Mouse (Mus musculus) limb, embryonic 14.5 days (tissue): ENCODE data around the gene Spock1. TPM values are rescaled to one million over a fixed set of nuclear protein-coding genes. Genes with fewer than 3 reads are reported as not detected.
A peak's percentile ranks its signal among the peaks of the same experiment; 100 is the strongest.

Experiments used
- ATAC-seq: fragments of 200-750 bp; cut with Nextera tagmentation; 2 replicates; pipeline ENCODE4 v1.8.0; 2017; ENCODE audit warnings: low read depth, moderate number of reproducible peaks, moderate TSS enrichment; ENCODE audit not compliant: low FRiP score
- DNase-seq: peaks from one replicate; pipeline ENCODE4 v3.0.0-alpha.2; 2015; ENCODE audit warnings: low spot score
- H3K27ac ChIP-seq: fragments of 300-500 bp; sonication (generic); replicated peaks from 2 replicates; pipeline ENCODE4 v1.5.1; 2014; ENCODE audit warnings: low read depth, mild to moderate bottlenecking, low read length, moderate library complexity, mixed read lengths
- H3K27me3 ChIP-seq: fragments of 300-500 bp; sonication (generic); 2 replicates; pipeline ENCODE4 v1.6.1; 2014; ENCODE audit warnings: low read length, mixed read lengths; ENCODE audit not compliant: control insufficient read depth, insufficient read depth
- H3K36me3 ChIP-seq: fragments of 300-500 bp; sonication (generic); 2 replicates; pipeline ENCODE4 v1.6.1; 2014; ENCODE audit warnings: mild to moderate bottlenecking, low read length, moderate library complexity, mixed read lengths; ENCODE audit not compliant: control insufficient read depth, insufficient read depth
- H3K4me1 ChIP-seq: fragments of 300-500 bp; sonication (generic); 2 replicates; pipeline ENCODE4 v1.6.1; 2014; ENCODE audit warnings: antibody characterized with exemption, low read length, mixed read lengths; ENCODE audit not compliant: control insufficient read depth, insufficient read depth
- H3K4me2 ChIP-seq: fragments of 300-500 bp; sonication (generic); replicated peaks from 2 replicates; pipeline ENCODE4 v1.6.1; 2014; ENCODE audit warnings: low read depth, mild to moderate bottlenecking, low read length, moderate library complexity; ENCODE audit not compliant: severe bottlenecking
- H3K4me3 ChIP-seq: fragments of 300-500 bp; sonication (generic); replicated peaks from 2 replicates; pipeline ENCODE4 v1.5.1; 2014; ENCODE audit warnings: low read length
- H3K9ac ChIP-seq: fragments of 300-500 bp; sonication (generic); 2 replicates; pipeline ENCODE4 v1.6.1; 2014; ENCODE audit warnings: mild to moderate bottlenecking, low read depth, low read length, moderate library complexity; ENCODE audit not compliant: severe bottlenecking
- H3K9me3 ChIP-seq: fragments of 300-500 bp; sonication (generic); 2 replicates; pipeline ENCODE4 v1.6.1; 2016; ENCODE audit warnings: low read length; ENCODE audit not compliant: control insufficient read depth
- POLR2A ChIP-seq: fragments of 200-500 bp; IDR thresholded peaks from 2 replicates; pipeline ENCODE4 v1.8.0; 2012; ENCODE audit warnings: inconsistent platforms, mild to moderate bottlenecking, moderate library complexity, borderline replicate concordance; ENCODE audit not compliant: insufficient read depth, insufficient read length; ENCODE audit errors: extremely low read depth
- WGBS: fragments of 180-500 bp; shearing (Covaris S2); extraction: QIAGEN DNeasy Blood & Tissue Kit; methylation state at CpG from one replicate; pipeline ENCODE4 v1.1.7; 2014; 5-methylcytosine and 5-hydroxymethylcytosine counted together
- polyA plus RNA-seq, 2 experiments: library from polyadenylated mRNA; depleted of rRNA in 1 of 2; stranded (reverse) in 1 of 2; unstranded in 1 of 2; fragments of >200 nt; fragmentation: Nextera tagmentation in 1 of 2; extraction: Ambion mirVana in 1 of 2; gene quantifications; 2 replicates each; pipeline versions ENCODE4 v1.2.1 to v1.2.3; 2012 to 2014

Spock1 gene
- polyA plus RNA-seq, 2 experiments = 1.6 to 2.1 TPM

DNA sequence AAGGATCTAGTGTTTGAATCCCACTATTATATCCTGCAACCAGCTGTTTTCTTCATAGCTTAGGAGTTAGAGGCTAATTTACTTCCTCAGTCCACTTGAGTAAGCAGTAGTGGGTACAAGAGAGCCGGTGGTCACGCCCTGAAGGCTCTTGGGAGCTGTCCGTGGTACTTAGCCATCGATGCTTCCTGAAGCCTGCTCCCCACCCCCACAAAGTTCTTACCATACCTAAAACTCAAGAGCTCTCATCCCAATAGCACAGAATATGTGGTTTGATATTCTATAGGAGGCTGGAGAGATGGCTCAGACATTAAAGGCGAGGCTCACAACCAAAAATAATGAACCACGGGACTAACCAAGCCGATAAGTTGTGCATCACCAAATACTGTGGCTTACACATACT, 40.5 kb downstream of the Spock1 start:
- no peak overlapping the region for H3K27ac ChIP-seq
- no peaks in the 10 kb centered on the region for H3K4me1 ChIP-seq
- no peak overlapping the region for H3K9ac ChIP-seq
- no peaks in the 10 kb centered on the region for H3K9me3 ChIP-seq
- H3K27me3 ChIP-seq = no peaks in the 10 kb centered on the region
- no peak for TF ChIP-seq POLR2A
- no peaks in the 10 kb centered on the region for H3K36me3 ChIP-seq
- 56% methylated on average over 7 of the region's 7 CpGs for WGBS
- H3K4me3 ChIP-seq = no peak overlapping the region
- H3K4me2 ChIP-seq = no peak overlapping the region
- peak; percentile 75 for DNase-seq
- ATAC-seq = no peak

- Histone ChIP-seq H3K36me3 (no peaks in the 10 kb centered on the region), H3K27me3 (no peaks in the 10 kb centered on the region), H3K4me3 (no peak overlapping the region), H3K9ac (no peak overlapping the region), H3K4me2 (no peak overlapping the region), H3K4me1 (no peaks in the 10 kb centered on the region), H3K9me3 (no peaks in the 10 kb centered on the region), H3K27ac (no peak overlapping the region)
- WGBS = 69% methylated on average over 4 of the region's 4 CpGs
- no peak for TF ChIP-seq POLR2A
- DNase-seq (no peak), ATAC-seq (no peak)
Measured at GRCm38 (mm10) chr13:57865029-57865428, 43.1 kb downstream of the Spock1 start.

GRCm38 (mm10) chr13:57858491-57858890, 49.6 kb downstream of the Spock1 start:
- no peak for TF ChIP-seq POLR2A
- Histone ChIP-seq H3K4me2 (no peak overlapping the region), H3K36me3 (no peaks in the 10 kb centered on the region), H3K9ac (no peak overlapping the region), H3K4me3 (no peak overlapping the region), H3K4me1 (0 out of 2 replicates have a peak, but pooled peaks cover 4% of the 10 kb centered on the region), H3K27ac (no peak overlapping the region), H3K9me3 (no peaks in the 10 kb centered on the region), H3K27me3 (no peaks in the 10 kb centered on the region)
- DNase-seq = no peak
- WGBS = 50% methylated on average over 9 of the region's 9 CpGs
- ATAC-seq = no peak

- no peak for ATAC-seq
- no peaks in the 10 kb centered on the region for H3K27me3 ChIP-seq
- H3K9ac ChIP-seq = no peak overlapping the region
- no peak overlapping the region for H3K4me2 ChIP-seq
- H3K27ac ChIP-seq = no peak overlapping the region
- no peak for TF ChIP-seq POLR2A
- no peak overlapping the region for H3K4me3 ChIP-seq
- no peaks in the 10 kb centered on the region for H3K36me3 ChIP-seq
- no peaks in the 10 kb centered on the region for H3K9me3 ChIP-seq
- H3K4me1 ChIP-seq = 0 out of 2 replicates have a peak, but pooled peaks cover 4% of the 10 kb centered on the region
- 90% methylated on average over 3 of the region's 3 CpGs for WGBS
- DNase-seq = no peak
Measured at GRCm38 (mm10) chr13:57857016-57857415, 51.1 kb downstream of the Spock1 start.

DNA sequence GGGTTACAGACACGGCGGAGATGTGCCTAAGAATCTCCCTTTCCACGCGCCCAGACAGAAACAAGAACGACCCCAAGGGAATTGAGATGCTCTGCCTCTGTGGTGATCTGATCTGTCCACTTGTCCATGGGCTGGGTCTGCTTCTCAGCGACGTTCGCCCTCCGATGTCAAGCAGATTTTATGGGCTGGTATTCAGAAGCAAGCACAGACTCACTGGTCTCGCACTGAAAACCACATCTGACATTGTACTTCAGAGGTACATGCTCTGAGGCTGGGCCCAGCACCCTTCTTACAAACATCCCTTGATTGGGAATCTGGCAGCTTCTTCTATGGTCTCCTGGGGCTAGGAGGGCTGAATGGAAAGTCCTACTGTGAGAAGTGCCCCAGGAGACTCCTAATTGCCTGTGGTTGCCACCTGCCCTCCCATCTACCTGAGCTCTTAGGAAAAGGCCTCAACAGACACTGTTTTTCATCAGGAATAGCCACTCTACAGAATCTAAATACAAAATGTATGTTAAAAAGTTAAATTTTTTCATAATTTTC, 51.8 kb downstream of the Spock1 start:
- DNase-seq (no peak), ATAC-seq (no peak)
- Histone ChIP-seq H3K4me1 (0 out of 2 replicates have a peak, but pooled peaks cover 4% of the 10 kb centered on the region), H3K4me3 (no peak overlapping the region), H3K4me2 (no peak overlapping the region), H3K27me3 (no peaks in the 10 kb centered on the region), H3K27ac (no peak overlapping the region), H3K9ac (no peak overlapping the region), H3K36me3 (no peaks in the 10 kb centered on the region), H3K9me3 (no peaks in the 10 kb centered on the region)
- no peak for TF ChIP-seq POLR2A
- 66% methylated on average over 10 of the region's 10 CpGs for WGBS
